Mouse (Mus musculus) bone marrow, adult 2 months (tissue): Measurements from ENCODE around the gene Apoa2.

Experiments
- CTCF ChIP-seq: fragments of 200-500 bp; IDR thresholded peaks from 2 replicates; pipeline ENCODE4 v1.5.1; 2011; ENCODE audit warnings: low read length, control low read depth; ENCODE audit not compliant: control insufficient read depth, insufficient read depth
- POLR2A ChIP-seq: fragments of 200-500 bp; IDR thresholded peaks from 2 replicates; pipeline ENCODE4 v1.6.1; 2011; ENCODE audit warnings: low read depth, mild to moderate bottlenecking, control low read depth, low read length, borderline replicate concordance; ENCODE audit not compliant: control insufficient read depth

GRCm38 (mm10) chr1:171232348-171232747, 7.5 kb downstream of the Apoa2 start:
- no peak for TF ChIP-seq POLR2A
- no peak for TF ChIP-seq CTCF
